Mouse (Mus musculus): ENCODE data around the gene Mrgprf.

Mrgprf gene

DNA sequence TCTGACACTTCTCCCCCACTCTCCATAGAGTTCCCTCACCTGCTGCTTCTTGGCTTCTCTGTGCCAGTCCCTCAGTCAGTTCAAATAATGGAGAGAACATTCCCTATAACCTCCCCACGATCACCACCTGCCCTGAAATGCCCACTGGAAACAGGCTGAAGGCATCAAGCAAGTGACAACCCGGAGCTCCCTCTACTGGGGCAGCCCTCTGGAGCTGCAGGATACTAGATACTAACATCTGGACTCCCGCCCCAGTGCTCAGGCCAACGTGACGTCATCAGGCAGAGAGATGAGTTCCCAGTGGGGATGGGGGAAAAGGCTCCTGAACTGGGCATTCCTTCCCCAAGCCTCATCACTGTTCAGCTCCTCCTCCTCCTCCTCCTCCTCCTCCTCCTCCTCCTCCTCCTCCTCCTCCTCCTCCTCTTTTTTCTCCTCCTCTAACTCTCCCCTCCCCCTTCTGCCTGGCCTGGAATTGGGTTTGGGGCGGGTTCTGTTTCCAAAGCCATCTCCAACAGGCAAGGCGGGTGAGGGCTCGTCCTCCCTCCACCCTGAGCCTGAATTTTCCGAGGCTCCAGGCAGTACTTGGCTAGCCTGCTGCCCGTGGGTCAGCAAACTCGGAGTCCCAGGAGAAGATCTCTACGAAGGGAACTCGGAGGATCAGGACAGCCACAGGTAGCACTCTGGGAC, at the start of gene Mrgprf:
Mrgprf (plus strand) TSS at position 508 of the 687 bp plus-strand sequence.
- DNase-seq = no peak

DNA sequence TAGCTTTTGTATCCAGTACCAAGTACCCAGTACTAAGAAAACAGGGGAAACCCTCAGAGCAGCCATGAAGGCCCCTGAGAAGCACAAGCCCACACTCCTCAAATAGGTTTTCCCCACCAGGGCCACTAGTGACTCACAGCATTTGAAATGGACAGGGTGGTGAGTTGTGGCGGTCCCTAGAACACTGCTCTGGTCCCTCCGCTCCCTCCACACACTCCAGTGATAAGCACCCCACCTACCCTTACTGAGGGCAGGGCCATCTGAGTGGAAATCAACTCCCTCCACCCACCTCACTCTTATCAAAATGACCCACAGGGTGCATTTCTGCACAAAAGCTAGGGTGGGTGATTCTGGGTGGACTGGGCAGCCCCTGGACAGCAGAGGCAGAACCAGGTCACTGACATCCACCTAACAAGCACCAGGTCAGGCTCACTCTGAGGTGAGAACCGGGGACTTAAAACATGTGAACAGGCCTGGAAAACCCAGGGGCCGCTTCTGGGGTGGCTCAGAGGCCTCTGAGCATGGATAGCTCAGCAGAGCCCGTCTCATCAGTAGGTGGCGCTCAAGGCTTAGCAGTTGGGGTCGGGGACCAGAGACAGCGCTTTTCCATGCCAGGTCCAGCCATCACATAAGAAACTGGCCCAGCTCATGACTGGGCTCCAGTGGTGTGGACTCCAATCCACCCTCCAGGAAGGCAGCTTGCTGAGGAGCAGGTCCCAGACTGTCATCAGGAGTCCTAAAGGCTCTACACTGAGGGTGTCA, 47.7 kb upstream of the Mrgprf start:
- peak; percentile 73 for DNase-seq

DNA sequence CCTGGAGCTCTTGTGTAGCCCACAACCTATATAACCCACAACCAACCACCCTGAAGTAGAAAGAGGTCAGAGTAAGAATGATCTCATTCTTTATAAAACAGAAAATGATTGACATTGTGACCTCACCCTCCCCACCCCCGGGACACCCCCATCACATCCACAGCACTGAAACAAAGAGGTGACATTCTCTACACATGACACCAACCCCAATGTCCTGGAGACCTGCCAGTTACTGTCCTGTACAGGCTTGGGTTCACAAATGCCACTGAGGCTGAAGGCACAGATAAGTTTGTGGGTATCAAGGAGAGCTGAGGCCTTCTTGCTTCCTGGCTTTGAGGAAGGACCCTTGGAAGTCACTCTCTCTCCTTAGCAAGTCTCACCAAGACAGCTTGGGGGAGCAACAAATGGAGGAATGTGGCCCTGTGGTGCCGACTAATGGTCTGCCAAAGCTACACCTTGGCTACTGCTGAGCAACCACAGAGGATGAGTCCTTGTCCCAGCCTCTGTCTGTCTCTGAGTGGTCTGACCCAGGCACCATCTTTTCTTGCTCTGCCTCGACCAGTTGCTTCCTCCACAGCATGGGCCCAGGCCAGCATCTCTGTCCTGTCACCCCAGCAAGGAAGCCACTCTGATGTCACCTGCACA, 46.5 kb upstream of the Mrgprf start:
- no peak for DNase-seq

DNA sequence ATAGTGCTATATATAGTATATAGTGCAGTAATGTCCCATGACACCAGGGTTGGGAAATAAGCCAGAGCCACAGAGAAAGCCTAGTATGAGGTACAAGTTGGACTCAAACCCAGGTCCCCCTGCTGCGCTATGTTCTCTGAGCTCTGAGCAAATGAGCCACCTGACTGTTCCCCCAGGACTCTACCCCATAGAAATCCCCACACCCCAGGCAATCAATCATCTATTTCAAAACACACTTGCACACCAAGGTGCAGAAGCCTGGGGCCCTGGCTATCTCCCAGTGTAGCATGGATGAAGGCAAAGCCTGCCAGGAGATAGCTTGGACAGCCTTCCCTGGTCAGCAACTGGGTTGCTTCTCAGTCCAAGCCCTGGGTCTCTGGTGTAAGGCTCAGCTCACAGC, 44.5 kb upstream of the Mrgprf start:
- no peak for DNase-seq

DNA sequence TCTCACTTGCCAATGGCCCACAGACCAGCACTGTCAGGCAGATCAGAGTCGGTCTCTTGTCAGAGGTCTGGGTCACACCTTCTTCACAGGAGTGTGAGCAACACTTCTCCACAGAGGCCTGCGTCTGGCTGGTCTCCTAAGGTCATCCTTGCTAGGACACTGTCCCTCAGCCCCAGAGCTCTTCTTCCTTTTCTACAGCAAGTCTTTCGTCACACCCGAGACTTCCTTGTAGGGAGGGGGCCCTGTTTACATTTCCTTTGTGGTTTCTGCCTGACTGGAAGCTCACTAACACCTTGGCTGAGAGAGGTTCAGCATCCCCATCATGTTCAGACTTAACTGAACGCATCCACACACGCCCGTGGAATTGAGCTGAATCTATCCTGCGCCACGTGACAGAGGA, 36.4 kb upstream of the Mrgprf start:
- DNase-seq = no peak

DNA sequence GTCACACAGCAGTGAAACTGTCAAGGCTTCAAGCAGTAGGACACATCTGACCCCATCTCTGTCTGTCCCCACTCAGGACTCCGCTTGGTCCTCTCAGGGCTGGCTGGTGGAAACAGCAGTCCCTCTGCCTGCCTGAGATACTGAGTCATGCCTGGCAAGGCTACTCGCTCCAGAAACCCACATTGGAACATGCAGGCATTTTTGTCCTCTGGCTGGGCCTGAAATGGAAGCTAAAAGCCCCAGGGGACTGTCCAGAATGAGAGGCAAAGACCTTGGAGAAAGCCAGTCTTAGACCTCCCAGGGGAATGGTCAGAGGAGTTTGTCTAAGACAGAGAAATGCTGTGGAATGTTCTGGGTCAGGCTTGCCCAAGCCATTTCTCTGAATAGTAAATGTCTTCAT, 34.6 kb upstream of the Mrgprf start:
- peak; percentile 46 for DNase-seq

DNA sequence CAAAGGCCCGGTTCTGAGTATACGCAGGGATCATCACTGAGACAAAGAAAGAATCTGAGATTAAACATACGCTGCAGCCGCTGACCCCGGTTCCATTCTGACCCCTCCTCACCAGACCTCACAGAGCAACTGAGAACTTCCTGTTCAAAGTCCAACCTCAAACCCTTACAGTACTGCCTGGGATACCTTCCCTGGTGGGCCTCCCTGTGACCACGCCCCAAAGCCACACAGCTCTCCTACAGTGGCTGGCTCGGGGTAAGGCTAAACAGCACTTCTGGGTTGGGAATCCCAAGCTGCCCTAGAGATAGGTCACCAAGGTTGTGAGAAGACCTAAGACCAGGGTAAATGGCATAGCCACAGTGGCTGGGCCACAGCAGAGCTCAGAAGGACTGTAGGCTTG, 31.7 kb upstream of the Mrgprf start:
- DNase-seq = no peak

DNA sequence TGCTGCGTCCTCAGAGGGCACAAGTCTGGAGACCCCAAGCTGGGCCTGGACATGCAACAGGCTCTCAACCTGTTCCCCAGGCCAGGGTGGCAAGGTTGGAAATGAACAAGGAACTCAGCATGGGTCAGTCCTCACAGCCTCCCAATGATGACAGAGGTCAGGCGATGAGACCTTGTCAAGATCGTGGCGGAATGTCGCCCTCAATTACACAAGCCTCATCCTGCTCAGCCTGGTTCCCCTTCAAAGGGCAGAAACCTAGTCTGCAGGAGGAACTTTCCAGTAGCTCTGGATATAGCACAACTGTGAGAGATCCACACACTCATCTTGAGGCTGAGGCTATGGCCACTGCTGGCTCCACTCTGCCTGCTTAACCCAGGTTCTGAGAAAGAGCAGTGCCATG, 29.7 kb upstream of the Mrgprf start:
- DNase-seq = no peak

DNA sequence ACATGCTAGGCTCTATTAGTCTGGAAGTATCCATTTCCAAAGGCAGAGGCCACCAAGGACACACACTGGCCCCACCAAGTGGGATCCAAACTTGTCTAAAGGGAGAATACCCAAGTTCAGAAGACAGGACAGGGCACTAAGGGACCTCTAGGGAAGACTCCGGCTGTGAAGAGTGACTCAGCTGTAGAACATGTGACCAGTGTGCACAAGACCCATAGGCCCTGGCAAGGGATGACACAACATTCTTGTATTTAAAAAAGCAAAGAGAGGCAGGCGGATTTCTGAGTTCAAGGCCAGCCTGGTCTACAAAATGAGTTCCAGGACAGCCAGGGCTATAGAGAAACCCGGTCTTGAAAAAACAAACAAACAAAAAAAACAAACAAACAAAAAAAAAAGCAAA, 25.1 kb upstream of the Mrgprf start:
- no peak for DNase-seq

DNA sequence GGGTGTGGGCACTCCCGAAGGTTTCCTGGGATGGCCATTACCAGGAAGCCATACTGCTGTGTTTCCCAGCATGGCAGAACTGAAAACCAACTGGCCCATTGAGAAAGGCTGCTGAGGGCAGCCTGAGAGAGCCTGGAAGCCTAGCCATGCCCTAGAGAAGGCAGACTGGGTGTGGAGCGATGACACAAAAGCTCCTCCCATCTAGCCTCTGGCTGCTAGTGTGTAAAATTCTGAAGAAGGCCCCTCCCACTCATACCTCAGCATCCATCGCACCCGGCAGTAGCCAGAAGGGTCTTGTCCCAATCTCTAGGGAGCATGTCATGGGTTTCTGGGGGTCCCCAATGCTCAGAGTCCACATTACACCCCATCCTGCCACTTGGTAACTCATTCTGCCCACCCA, 19.2 kb upstream of the Mrgprf start:
- DNase-seq = no peak

DNA sequence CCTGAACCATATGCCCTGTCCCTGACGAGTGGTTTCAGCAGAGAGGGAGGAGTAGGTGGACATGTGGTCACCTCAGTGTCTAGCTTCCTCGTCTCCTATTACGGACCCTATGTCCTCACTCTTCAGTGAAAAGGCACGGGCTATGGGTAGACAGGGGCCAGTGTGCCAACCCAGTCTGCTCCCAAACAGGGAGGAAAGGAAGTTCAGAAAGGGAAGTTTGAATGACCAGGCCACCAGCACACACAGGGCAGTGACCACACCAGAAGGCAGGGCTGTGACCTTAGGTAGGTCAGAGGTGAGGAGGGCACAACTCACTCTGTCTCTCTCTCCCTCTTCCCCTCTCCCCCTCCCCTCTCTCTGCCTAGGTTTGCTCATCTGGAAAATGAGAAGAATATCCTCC, 17.6 kb upstream of the Mrgprf start:
- DNase-seq = peak; percentile 11

DNA sequence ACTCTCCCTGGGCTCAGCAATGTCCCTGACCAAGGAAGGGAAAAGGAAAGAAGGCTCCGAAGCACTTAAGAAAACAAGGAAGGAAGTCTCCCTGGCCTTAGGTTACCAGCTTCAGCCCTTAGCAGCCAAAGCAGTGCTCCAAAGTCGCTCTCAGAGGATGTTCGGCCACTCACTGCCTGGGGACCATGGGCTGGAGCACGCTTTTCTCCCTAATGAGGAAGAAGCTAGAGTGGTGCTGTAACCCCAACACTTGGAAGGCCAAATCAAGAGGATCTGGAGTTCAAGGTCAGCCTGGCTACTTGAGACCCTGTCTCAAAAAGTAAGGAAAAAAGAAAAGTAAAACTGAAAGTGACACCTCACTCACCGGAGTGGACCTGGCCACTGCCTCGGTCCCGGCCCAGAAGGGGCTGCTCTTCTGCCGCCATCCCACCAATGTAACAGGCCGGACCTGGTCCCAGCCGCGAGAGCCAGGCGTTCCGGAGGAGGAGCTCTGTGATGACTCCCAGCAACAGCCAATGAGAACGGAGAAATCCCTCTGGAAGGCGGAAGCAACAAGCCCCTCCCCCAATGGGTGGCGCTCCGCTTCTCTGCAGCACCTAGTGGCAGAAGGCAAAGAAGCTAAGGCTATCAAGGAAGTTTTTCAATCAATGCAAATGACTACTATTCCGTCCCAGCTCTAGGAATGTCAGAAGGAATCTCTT, 17.0 kb upstream of the Mrgprf start, which contains the start of gene Tpcn2:
Tpcn2 (minus strand) TSS at position 525 of the 701 bp plus-strand sequence.
- peak; percentile 96 for DNase-seq

DNA sequence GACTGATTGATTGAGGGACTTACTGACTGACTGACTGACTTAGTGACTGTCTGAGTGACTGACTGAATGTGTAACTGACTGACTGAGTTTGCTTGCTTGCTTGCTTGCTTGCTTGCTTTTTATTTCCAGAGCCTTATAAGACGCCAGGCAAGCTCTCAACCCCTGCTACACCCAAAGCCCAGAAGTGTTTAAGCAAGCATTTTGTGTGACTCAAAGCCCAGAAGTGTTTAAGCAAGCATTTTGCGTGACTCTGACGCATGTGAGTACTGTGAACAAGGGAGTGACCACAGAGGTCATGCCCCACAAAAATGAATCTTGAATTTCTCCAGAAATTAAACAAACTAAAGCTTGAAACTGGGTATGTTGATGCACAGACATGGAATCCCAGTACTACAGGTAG, 16.3 kb upstream of the Mrgprf start:
- no peak for DNase-seq

DNA sequence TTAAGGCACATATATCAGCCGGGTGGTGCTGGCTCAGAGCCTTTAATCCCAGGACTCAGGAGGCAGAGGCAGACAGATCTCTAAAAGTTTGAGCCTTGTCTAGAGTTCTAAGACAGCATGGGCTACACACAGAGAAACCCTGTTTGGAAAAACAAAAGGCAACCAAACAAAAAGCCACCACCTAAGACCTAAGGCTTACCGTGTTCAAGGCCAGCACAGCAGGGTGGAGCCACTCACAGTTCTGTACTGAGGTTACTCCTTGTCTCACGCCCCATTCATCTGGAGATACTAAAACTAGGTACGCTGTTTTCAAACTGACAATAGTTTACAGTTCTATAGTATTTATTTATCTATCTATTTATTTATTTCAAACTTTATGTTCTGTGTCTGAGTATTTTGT, 15.2 kb upstream of the Mrgprf start:
- no peak for DNase-seq

DNA sequence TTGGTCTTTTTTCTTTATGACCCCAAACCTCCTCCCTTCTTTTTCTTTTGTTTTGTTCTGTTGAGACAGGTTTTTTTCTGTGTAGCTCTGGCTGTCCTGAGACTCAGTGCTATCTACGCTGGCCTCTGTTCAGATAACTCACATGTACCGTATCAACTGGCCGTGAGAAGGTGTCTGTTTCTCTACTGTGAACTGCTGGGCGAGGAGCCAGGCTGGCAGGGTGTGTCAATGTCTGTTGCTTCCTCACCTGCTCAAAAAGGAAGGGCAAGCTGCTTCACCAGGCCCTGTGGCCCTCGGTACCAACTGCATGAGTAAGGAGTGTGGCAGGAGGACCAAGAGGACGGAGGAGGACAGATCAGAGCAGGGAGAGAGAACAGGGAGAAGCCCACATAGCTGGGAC, 13.2 kb upstream of the Mrgprf start:
- DNase-seq = no peak

DNA sequence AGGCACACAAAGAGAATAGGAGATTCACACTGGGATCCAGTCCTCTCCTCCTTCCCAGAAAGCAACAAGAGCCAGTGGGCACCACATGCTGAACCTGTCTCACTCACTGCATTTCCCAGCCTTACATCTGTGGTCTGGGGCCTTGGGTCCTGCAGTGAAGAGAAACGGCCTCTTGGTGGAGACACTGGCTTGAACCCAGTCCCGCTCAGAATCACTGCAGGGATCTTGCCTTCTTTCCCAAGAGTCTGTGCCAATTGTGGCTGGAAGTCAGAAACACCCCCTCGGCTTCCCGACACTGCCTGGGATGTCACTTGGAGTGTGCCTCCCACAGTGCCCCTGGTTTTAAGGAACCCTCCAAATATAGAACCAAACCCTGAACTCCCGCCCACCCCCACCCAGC, 11.3 kb upstream of the Mrgprf start:
- no peak for DNase-seq

DNA sequence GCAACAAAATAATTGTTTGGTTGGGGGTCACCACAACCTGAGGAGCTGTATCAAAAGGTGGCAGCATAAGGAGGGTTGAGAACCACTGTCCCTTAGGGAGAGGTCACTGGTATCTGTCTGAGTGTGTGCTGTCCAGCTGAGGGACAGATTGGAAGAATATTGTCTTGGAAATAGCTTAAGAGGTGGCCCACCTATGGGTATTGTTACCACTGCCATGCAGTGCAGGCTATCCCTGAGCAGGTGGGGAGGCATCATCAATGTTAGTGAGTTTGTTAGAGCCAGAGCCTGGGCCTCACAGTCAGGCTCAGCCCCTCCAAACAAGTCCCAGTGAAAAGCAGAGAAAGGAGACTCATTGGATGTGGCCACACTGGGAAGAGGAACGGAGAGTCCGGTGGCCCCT, 8.8 kb upstream of the Mrgprf start:
- DNase-seq = no peak

DNA sequence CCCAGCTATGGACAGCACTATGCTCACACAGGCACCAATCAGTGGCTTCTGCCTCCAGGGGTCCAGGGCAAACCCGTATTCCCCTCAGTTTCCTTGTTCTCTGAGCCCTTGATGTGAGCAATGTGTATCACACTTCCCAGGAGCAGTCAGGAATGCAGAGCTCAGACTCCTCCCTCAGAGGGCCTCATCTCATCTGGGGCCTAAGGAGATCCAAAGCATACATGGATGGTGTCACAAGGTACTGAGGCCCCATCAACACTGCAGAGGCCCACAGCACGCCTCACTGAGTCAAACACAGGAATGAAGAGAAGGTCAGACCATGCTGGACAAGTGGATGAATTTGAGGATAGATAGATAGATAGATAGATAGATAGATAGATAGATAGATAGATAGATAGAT, 7.9 kb upstream of the Mrgprf start:
- DNase-seq = no peak

DNA sequence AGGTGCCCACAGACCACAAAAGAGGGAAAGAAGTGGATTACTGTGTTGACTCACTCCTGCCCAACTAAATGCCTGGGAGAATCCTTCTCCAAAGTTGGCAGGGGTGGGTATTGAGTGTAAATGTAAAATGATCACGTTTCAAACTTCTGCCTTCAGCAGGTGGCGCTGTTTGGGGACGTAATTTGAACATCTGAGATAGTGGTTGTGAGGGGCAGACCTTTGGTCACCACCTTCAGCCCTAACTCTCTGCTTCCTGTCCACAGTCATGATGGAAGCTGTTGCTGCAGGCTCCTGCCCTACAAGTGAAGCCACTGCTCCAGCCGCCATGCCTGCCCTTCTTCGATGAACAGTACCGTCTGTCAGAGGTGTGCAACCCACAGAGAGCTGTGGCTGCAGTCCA, 6.8 kb upstream of the Mrgprf start:
- DNase-seq = no peak

DNA sequence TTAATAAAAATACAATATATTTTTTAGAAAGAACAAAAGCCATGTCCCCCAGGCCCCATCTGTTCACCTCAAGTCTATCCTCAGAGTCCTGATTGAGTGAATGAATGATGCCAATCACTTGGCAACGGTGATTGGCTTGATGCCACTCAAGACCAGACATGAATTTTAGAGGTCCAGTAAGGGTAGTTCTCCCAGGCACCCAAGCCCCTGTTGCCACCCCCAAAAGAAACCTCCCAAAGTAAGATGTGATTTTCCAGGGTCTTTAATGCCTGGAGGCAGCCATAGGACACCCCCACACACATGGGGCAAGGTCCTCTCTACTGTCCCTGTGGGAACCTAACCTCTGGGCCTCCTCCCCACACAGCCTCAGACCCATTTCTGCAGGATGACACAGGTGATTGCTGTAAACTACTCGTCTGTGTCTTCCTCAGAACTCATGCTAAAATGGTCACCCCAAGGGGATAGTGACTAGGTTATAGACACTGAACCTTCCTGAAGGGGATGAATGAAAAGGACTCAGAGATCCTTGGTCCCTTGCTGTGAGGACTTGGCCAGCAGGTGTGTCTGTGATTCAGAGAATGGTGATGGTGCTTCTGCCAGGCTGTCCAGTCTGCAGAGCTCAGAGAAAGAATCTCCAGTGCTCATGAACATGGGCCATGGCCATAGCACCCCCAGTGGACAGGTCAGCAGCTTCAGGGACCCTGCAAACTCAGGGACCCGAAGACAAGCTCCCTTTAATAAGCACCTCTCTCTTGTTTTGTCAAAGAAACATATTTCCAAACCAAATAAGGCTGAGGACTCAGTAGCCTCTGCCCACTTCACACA, 1.8 kb upstream of the Mrgprf start:
- DNase-seq = no peak

DNA sequence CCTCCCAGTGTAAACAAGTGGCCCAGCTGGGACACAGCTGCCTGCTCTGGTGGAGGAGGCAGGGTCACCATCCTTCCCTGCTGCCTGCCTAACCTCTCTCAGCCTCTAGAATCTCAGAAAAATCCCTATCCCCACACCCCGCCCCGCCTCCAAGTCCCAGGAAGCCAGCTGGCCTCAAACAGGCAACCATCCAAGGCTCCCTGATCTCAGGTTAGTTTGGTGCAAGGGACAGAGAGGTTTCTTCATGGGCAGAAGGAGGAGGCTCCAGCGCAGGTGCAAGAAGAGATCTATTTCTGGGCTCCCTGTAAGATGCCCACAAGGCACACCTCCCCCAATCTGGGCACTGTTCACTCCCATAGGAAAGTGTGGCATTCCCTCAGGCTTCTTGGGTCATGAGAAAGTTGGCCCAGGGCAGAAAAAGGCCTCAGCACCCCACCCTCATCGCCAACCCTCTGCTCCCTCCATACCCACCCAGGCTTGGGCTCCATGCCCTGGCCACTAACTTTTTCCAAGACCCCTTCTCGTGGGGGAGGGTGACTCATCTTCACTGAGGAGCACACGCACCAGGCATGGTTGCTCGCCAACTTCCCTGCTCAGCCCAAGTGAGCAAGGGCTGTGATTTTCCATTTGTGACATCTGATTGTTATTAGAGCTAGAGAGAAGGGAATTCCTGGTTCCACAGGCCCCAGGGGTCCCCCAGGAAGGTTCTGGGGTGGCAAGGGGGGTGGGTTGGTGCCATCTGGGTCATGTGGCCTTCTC, 887 bp upstream of the Mrgprf start:
- no peak for DNase-seq

DNA sequence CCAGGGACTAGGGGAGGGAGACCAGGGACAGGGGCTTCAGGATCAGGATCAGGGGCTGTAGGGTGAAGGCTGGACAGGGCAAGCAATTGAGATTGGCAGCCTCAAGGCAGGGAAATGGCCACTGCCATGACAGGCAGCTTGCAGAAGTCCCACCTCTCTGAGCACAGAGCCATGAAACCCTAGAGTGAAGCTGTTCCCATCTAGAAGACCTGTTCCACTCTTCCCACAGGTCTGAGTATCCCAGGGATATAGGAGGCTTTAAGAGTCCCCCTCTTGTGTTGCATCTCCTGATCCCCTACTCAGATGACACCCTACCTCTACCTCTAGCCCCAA, 346 bp downstream of the Mrgprf start:
- DNase-seq = no peak

Data from kidney, adult 9 months (tissue).